Mouse (Mus musculus): Measurements from ENCODE around the gene Pgam1.
"Not testable (repeated sequence)": the region's sequence is repeated elsewhere in the genome, so short reads cannot be mapped to it uniquely, and the experiment has no call there.

The Pgam1 gene

GRCm38 (mm10) chr19:41911178-41912073, at the start of gene Pgam1:
Pgam1 (plus strand) TSS chr19:41911923.
- peak; percentile 98 for DNase-seq (ENCODE audit: low read depth, low spot score)

GRCm38 (mm10) chr19:41866707-41867106, 45.0 kb upstream of the Pgam1 start:
- DNase-seq (ENCODE audit: low read depth, low spot score), result no peak

- DNase-seq (ENCODE audit: low read depth, low spot score), result no peak
Observed at GRCm38 (mm10) chr19:41869296-41869695, 42.4 kb upstream of the Pgam1 start.

GRCm38 (mm10) chr19:41869946-41870345, 41.8 kb upstream of the Pgam1 start:
- not testable (repeated sequence) for DNase-seq (ENCODE audit: low read depth, low spot score)

GRCm38 (mm10) chr19:41872285-41872684, 39.4 kb upstream of the Pgam1 start:
- no peak for DNase-seq (ENCODE audit: low read depth, low spot score)

- DNase-seq (ENCODE audit: low read depth, low spot score), result no peak
Observed at GRCm38 (mm10) chr19:41874356-41874755, 37.4 kb upstream of the Pgam1 start.

- DNase-seq (ENCODE audit: low read depth, low spot score), result no peak
Observed at GRCm38 (mm10) chr19:41881842-41882241, 29.9 kb upstream of the Pgam1 start.

- DNase-seq (ENCODE audit: low read depth, low spot score), result no peak
Observed at GRCm38 (mm10) chr19:41883882-41884281, 27.8 kb upstream of the Pgam1 start.

- DNase-seq (ENCODE audit: low read depth, low spot score), result no peak
Observed at GRCm38 (mm10) chr19:41888191-41888590, 23.5 kb upstream of the Pgam1 start.

- no peak for DNase-seq (ENCODE audit: low read depth, low spot score)
Observed at GRCm38 (mm10) chr19:41894959-41895358, 16.8 kb upstream of the Pgam1 start.

GRCm38 (mm10) chr19:41895460-41896318, 16.0 kb upstream of the Pgam1 start, which contains the start of gene Rrp12:
Rrp12 (minus strand) TSS chr19:41896173.
- DNase-seq (ENCODE audit: low read depth, low spot score), result peak; percentile 81

GRCm38 (mm10) chr19:41896319-41896711, 15.4 kb upstream of the Pgam1 start:
- DNase-seq (ENCODE audit: low read depth, low spot score), result no peak

GRCm38 (mm10) chr19:41898860-41899259, 12.9 kb upstream of the Pgam1 start:
- DNase-seq (ENCODE audit: low read depth, low spot score), result no peak

GRCm38 (mm10) chr19:41900495-41901090, 11.1 kb upstream of the Pgam1 start:
- no peak for DNase-seq (ENCODE audit: low read depth, low spot score)

GRCm38 (mm10) chr19:41901696-41902095, 10.0 kb upstream of the Pgam1 start:
- DNase-seq (ENCODE audit: low read depth, low spot score), result no peak

- DNase-seq (ENCODE audit: low read depth, low spot score), result no peak
Observed at GRCm38 (mm10) chr19:41902848-41903593, 8.7 kb upstream of the Pgam1 start.

- no peak for DNase-seq (ENCODE audit: low read depth, low spot score)
Observed at GRCm38 (mm10) chr19:41905246-41905645, 6.5 kb upstream of the Pgam1 start.

- no peak for DNase-seq (ENCODE audit: low read depth, low spot score)
Observed at GRCm38 (mm10) chr19:41906311-41907078, 5.2 kb upstream of the Pgam1 start.

- DNase-seq (ENCODE audit: low read depth, low spot score), result no peak
Observed at GRCm38 (mm10) chr19:41907079-41907760, 4.5 kb upstream of the Pgam1 start.

GRCm38 (mm10) chr19:41908736-41909135, 3.0 kb upstream of the Pgam1 start:
- DNase-seq (ENCODE audit: low read depth, low spot score), result no peak

All from brain, embryonic 18.5 days (tissue).